Mouse (Mus musculus) forebrain, embryonic 13.5 days (tissue): ENCODE data around the gene Tmem220. TPM values are rescaled to one million over a fixed set of nuclear protein-coding genes. Genes with fewer than 3 reads are reported as not detected.

Source experiments
- ATAC-seq: fragments of 200-750 bp; cut with Nextera tagmentation; 2 replicates; pipeline ENCODE4 v1.8.0; 2017
- H3K27ac ChIP-seq: fragments of 300-500 bp; sonication (generic); 2 replicates; pipeline ENCODE4 v1.5.1; 2015; ENCODE audit warnings: inconsistent platforms, mild to moderate bottlenecking, moderate library complexity
- H3K27me3 ChIP-seq: fragments of 300-500 bp; sonication (generic); 2 replicates; pipeline ENCODE4 v1.6.1; 2015; ENCODE audit warnings: mild to moderate bottlenecking, inconsistent platforms
- H3K36me3 ChIP-seq: fragments of 300-500 bp; sonication (generic); 2 replicates; pipeline ENCODE4 v1.6.1; 2015; ENCODE audit warnings: mild to moderate bottlenecking, inconsistent platforms; ENCODE audit not compliant: poor library complexity, severe bottlenecking
- H3K4me1 ChIP-seq: fragments of 300-500 bp; sonication (generic); 2 replicates; pipeline ENCODE4 v1.6.1; 2015; ENCODE audit warnings: inconsistent platforms
- H3K4me2 ChIP-seq: fragments of 300-500 bp; sonication (generic); 2 replicates; pipeline ENCODE4 v1.6.1; 2015; ENCODE audit warnings: inconsistent platforms, mild to moderate bottlenecking, moderate library complexity
- H3K4me3 ChIP-seq: fragments of 300-500 bp; sonication (generic); 2 replicates; pipeline ENCODE4 v1.5.1; 2015; ENCODE audit warnings: mild to moderate bottlenecking, inconsistent platforms
- H3K9ac ChIP-seq: fragments of 300-500 bp; sonication (generic); 2 replicates; pipeline ENCODE4 v1.6.1; 2015; ENCODE audit warnings: mild to moderate bottlenecking, inconsistent platforms
- H3K9me3 ChIP-seq: fragments of 300-500 bp; sonication (generic); replicated peaks from 2 replicates; pipeline ENCODE4 v1.6.1; 2016; ENCODE audit warnings: inconsistent platforms
- WGBS: fragments of 180-500 bp; shearing (Covaris S2); methylation state at CpG from one replicate; pipeline ENCODE4 v1.1.7; 2015; 5-methylcytosine and 5-hydroxymethylcytosine counted together
- polyA plus RNA-seq: library from polyadenylated mRNA; unstranded; fragments of >200 nt; fragmentation: Nextera tagmentation; extraction: Ambion mirVana; gene quantifications from 2 replicates; pipeline ENCODE4 v1.2.1, GENCODE M21; 2015

Gene Tmem220
- 0.34 and 0.50 TPM in 2 replicates for polyA plus RNA-seq

DNA sequence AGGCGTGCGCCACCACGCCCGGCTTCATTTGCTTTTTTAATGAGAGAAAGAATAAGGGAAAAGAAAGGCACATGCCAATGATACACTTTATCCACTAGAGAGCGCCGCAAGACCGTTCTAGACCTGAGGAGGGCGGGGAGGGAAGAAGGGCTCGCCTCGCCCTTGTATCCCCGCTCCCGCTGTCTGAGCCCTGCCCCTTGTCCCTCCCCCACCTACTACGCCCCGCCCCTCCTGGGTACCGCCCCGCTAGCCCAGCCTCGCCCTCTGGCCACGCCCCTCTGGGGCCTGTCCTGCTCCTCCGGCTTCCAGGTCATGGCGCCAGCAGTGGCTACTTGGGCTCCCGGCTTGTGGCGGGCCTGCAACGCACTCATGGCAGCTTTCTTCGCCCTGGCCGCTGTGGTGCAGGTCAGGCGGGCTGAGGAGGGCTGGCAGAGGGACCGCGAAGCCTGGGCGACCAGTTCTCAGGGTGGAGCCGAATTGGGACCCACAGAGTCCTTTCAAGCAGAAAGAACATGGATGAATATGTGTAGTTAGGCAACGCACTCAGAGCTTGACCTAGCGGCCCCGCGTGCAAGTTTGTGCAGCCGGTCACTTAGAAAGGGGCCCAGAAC is at the start of gene Tmem220:
Gene Tmem220 (plus strand): TSS at position 288 of the 611 bp plus-strand sequence.
- H3K27ac ChIP-seq: no peak within 1 kb of the TSS
- WGBS: 1% methylated on average over 35 of the region's 35 CpGs
- peak within 1 kb of the TSS; percentile 62 for H3K4me2 ChIP-seq

DNA sequence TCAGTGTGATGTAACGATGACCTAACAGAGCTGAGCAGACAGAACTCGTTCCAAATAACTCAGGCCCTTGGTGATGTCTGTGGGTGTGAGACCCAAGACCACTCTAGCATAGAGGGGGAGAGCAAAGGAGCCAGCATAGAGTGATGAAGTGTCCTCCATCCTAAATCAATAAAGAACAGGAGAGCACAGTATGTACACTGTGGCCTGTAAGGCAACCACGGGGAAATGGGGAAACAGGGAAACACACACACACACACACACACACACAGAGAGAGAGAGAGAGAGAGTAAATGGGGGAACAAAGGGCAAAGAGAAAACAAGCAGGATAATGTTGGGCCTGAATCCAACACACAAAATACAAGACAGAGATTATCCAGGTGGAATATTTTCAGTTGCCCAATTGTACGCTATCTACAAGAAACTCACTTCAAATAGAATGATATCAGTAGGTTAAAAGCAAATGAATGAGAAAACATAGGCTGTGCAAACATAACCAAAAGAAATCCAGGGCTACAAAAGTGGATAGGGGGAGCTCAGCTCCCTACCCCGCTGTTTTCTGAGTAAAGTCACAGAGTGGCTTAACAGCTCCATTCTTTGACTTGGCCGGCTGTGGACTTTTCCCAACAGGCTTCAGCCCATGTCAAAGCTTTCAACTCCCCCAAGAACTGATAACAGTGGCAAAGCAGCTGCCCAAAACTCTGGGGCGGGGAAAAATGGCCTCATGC is 49.2 kb upstream of the Tmem220 start:
- WGBS: 90% methylated on average over 7 of the region's 7 CpGs
- H3K4me3 ChIP-seq: no peak overlapping the region
- ATAC-seq: no peak

More for the DNA sequence above, at the start of gene Tmem220:
- peaks cover 20% of the 10 kb centered on the region; the same call in 1 of the 2 replicates for H3K4me1 ChIP-seq
- peak within 1 kb of the TSS; percentile 41 for H3K4me3 ChIP-seq
- peaks cover 5% of the 10 kb centered on the region; the same call in 1 of the 2 replicates for H3K27me3 ChIP-seq
- peak within 1 kb of the TSS; percentile 60; the same call in 1 of the 2 replicates for H3K9ac ChIP-seq
- peak; percentile 98 for ATAC-seq
- no peaks in the 10 kb centered on the region for H3K36me3 ChIP-seq
- H3K9me3 ChIP-seq: no peaks in the 10 kb centered on the region

DNA sequence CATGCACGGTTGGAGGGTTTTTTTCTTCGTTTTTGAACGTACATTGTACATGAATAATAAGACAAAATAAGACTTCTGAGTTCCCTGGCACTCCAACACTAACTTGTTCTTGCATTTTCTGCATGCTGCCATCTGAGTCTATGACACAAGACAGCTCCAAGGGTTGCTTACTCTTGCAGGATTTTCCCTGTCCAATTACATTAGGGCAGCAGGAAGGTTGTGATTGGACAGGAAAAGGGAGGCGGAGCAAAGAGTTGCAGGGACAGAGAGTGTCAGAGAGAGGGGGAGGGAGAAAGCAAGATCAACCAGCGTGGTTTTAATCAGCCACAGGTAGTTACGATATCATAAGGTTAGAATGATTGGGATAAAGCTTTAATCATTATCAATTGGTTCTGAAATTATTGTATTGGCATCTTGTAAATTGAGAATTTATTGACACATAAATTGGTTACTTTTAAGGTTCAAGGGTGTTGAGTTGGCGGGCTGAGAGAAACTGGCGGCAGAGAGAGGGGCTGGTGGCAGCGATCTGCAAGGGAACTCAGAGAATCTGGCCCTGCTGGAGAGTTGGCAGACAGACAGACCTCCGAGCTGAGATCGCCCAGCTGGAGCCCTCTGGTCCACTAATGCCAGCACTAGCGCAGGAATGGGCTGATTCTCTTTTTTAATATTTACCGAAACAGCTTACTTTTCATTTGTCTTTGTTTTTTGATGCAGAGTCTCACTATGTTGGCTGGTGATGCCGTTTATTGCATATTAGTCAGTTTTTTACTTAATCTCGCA is 43.4 kb upstream of the Tmem220 start:
- Histone ChIP-seq H3K4me3 (no peak overlapping the region), H3K9me3 (no peaks in the 10 kb centered on the region; the same call in 1 of the 2 replicates), H3K27ac (no peak overlapping the region), H3K9ac (no peak overlapping the region), H3K4me1 (peaks cover 27% of the 10 kb centered on the region), H3K4me2 (no peak overlapping the region), H3K27me3 (no peaks in the 10 kb centered on the region), H3K36me3 (no peaks in the 10 kb centered on the region)
- WGBS: 72% methylated on average over 15 of the region's 15 CpGs
- ATAC-seq: no peak

More for the DNA sequence above, 49.2 kb upstream of the Tmem220 start:
- H3K9ac ChIP-seq: no peak overlapping the region
- H3K4me2 ChIP-seq: no peak overlapping the region
- H3K9me3 ChIP-seq: peaks cover 15% of the 10 kb centered on the region
- no peaks in the 10 kb centered on the region for H3K27me3 ChIP-seq
- H3K36me3 ChIP-seq: no peaks in the 10 kb centered on the region
- no peaks in the 10 kb centered on the region for H3K4me1 ChIP-seq
- H3K27ac ChIP-seq: no peak overlapping the region

DNA sequence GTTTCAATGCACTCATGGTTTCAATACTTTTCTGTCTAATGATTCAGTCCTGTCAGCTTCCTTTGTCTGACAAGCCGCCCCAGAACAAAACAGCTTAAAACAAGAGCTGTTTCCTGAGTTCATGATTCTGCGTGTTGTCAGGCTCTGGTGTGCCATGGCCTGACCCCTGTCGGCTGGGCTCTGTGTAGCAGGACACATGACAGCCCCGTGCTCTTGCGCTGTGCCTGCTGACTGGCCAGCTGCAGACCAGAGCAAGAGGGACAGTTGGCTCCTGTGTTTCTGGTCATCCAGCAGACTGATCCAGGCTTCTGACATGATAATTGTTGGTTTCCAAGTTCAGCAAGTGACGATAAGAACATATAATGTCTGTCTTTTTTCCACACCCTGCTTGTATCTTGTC is 42.2 kb upstream of the Tmem220 start:
- Histone ChIP-seq H3K27ac (no peak overlapping the region), H3K27me3 (no peaks in the 10 kb centered on the region), H3K4me1 (peaks cover 27% of the 10 kb centered on the region), H3K4me2 (no peak overlapping the region), H3K9ac (no peak overlapping the region), H3K9me3 (no peaks in the 10 kb centered on the region), H3K36me3 (no peaks in the 10 kb centered on the region), H3K4me3 (no peak overlapping the region)
- no peak for ATAC-seq
- WGBS: 30% methylated on average over 6 of the region's 6 CpGs

DNA sequence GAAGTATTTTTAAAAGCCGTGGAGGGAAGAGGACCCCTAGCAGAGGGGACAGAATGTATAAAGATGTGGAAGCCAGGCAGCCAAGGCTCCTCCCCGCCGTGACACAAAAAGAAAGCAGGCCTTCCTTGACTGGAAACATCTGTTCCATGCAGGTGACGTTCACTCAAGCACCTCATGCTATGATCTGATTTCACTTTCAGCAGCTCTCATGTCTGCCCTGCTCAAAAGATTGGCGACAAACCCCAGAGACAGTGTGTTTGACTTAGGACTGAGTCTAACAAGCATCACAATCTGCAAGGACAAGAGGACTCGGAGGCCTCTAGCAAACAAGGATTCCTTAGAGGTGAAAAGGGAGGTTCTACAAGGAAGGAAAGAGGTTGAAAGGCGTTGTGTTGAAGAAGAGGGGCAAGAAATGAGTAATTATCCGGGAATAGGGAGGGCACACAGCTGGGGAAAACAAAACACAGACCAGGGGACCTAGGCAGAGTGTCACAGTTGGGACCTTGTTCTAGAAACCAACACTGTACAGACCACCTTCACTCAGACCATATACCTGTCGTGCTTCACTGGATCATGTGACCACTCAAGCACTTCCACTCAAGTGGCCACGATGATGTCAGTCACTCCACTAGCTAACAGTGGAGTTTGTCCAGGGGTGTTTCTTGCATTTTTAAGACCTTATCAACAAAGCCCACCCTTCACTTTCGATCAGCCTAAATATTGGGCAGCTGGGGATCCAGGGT is 41.4 kb upstream of the Tmem220 start:
- ATAC-seq: no peak
- Histone ChIP-seq H3K4me2 (no peak overlapping the region), H3K36me3 (no peaks in the 10 kb centered on the region), H3K4me1 (peaks cover 27% of the 10 kb centered on the region), H3K27me3 (no peaks in the 10 kb centered on the region), H3K4me3 (no peak overlapping the region), H3K27ac (peak overlapping the region; percentile 80), H3K9ac (no peak overlapping the region; the same call in 1 of the 2 replicates), H3K9me3 (no peaks in the 10 kb centered on the region)
- 62% methylated on average over 11 of the region's 11 CpGs for WGBS

DNA sequence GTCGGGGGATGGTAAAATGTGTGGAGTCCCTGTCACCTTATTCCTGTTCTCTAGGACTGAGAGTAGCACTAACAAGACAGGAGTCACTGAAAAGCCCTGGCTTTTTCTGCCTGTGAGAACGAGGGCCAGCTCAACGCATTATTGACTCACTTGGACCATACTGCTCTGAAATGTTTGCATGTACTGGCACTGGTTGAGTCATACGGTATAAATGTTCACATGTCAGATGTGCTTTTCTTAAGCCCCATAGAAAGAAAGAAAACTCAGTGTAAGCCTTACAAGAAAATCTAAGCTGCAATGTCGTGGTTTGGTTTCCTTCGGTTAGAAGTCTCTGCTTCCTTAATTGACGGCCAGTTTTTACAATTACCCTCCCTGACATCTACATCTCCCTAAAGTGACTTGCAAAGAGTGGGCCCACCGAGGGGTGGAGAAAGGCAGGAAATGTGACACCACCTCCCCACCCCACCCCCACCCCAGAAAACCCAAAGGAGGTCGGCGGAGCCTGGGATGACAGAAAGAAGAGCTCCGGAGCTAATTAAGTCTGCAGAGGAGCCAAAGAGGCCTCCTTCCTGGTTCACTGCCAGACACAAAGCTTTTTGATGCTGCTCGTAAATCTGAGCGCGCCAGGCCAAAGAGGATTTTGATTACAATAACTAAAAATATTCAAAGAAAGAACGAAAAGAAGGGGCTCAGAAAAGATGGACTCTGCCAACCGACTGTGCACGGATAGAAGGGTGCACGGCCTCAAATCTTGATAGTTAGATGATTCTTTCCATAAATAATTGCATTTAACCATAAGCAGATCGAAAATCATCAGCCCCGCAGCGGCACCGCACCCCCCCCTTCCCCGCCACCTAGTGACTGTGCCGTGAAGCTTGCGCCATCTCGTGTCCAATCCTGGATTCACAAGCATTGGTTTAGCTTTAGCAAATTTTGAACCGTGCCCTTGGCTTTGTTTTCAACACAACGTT is 40.5 kb upstream of the Tmem220 start:
- WGBS: 4% methylated on average over 28 of the region's 28 CpGs
- H3K9me3 ChIP-seq: no peaks in the 10 kb centered on the region

DNA sequence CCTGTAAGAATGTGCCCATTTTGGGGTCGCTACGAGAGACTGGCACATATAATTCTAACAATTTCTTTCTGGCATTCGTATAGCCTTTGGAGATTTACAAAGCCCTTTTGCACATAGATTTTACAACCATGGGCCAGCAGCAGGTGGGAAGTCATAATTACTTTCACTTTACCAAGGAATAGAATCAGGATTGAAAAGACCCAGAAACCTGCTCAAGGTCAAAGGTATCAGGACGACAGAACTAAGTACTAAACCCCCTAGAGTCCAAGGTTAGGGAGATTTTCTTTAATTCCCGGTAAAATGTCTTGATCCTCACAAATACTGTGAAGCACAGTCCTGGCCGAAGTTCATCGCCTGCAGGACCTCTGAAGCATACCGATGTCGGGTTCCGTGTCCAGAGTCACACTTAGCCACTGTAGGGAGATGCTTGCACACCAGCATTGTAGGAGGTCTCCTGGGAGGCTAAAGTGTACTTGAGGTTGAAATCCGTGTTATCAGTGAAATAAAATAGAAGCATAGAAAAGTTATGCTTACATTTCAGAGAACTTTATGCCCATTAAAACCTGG is 39.7 kb upstream of the Tmem220 start:
- Histone ChIP-seq H3K36me3 (no peaks in the 10 kb centered on the region), H3K4me2 (peak overlapping the region; percentile 56), H3K27ac (peak overlapping the region; percentile 80), H3K9me3 (no peaks in the 10 kb centered on the region), H3K4me1 (peaks cover 27% of the 10 kb centered on the region), H3K27me3 (no peaks in the 10 kb centered on the region), H3K9ac (peak overlapping the region; percentile 26; the same call in 1 of the 2 replicates), H3K4me3 (peak overlapping the region; percentile 35)
- 31% methylated on average over 11 of the region's 11 CpGs for WGBS
- ATAC-seq: peak; percentile 22; the same call in 1 of the 2 replicates

More for the DNA sequence above, 40.5 kb upstream of the Tmem220 start:
- H3K4me1 ChIP-seq: peaks cover 27% of the 10 kb centered on the region
- peak; percentile 79 for ATAC-seq
- peak overlapping the region; percentile 80 for H3K27ac ChIP-seq
- H3K36me3 ChIP-seq: no peaks in the 10 kb centered on the region
- peak overlapping the region; percentile 35 for H3K4me3 ChIP-seq
- peak overlapping the region; percentile 56 for H3K4me2 ChIP-seq
- H3K27me3 ChIP-seq: no peaks in the 10 kb centered on the region
- H3K9ac ChIP-seq: peak overlapping the region; percentile 54

DNA sequence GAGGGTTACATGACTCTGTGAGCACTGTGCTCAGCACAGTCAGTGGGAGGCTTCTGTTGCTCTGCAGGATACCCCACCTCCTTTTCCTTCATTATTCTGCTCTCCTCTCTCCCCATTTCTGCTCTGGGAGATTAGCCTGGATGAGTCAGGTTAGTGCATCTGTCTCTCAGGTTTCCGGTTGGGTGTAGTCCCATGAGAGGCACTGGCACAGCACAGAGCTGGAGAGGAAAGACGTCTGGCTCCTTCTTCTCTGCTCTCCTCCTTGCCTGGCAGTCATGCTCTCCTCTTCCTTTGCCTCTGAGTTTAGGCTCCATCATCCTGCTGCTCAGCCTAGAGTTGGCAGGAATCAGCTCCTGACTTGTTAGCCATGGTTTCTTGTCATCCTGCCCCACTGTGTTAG is 32.8 kb upstream of the Tmem220 start:
- Histone ChIP-seq H3K4me3 (no peak overlapping the region), H3K4me2 (no peak overlapping the region), H3K36me3 (no peaks in the 10 kb centered on the region), H3K27ac (no peak overlapping the region), H3K9me3 (no peaks in the 10 kb centered on the region), H3K4me1 (no peaks in the 10 kb centered on the region), H3K9ac (no peak overlapping the region), H3K27me3 (no peaks in the 10 kb centered on the region)
- ATAC-seq: no peak
- WGBS: 81% methylated on average over 2 of the region's 2 CpGs

DNA sequence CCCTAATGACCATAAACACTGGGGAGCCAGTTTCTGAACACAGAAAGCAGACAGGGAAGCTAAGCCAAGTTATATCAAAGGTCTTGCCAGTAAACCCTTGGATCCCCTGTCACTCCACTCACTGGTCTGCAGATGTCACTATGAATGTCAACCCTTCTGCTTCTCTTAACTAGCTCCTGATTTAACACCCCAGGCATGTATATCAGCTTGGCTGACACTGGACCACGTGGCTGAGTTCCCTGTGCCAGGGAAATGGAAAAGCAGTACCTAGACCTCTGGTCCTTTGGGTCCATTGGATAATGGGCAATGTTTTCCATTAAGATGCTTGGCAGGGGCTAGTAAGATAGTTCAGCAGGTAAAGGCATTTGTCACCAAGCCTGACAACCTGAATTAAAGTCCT is 31.3 kb upstream of the Tmem220 start:
- WGBS: 57% methylated on average over 1 of the region's 1 CpGs
- Histone ChIP-seq H3K4me2 (no peak overlapping the region), H3K4me1 (peaks cover 4% of the 10 kb centered on the region), H3K36me3 (no peaks in the 10 kb centered on the region), H3K4me3 (no peak overlapping the region), H3K27me3 (no peaks in the 10 kb centered on the region), H3K9ac (no peak overlapping the region), H3K9me3 (no peaks in the 10 kb centered on the region), H3K27ac (no peak overlapping the region)
- no peak for ATAC-seq

DNA sequence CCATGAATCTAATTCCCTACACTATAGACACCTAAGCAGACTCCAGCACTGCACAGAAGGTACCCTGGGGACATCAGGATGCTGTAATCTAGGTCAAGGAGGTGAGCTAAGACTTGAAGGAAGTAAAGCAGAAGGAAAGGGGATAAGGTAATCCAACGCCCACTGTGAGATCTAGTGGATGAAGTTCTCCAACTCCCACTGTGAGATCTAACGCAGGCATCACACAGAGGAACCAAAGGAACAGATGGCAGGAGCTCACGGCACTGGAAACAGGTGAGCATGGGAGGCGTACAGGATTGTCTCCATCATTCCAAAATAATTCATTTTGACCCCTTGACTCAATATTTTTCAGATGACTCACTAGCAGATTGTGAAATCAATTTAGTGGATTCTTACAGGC is 28.5 kb upstream of the Tmem220 start:
- Histone ChIP-seq H3K27me3 (no peaks in the 10 kb centered on the region), H3K36me3 (no peaks in the 10 kb centered on the region), H3K4me1 (peaks cover 20% of the 10 kb centered on the region), H3K9me3 (no peaks in the 10 kb centered on the region), H3K27ac (no peak overlapping the region), H3K4me3 (no peak overlapping the region), H3K4me2 (no peak overlapping the region), H3K9ac (no peak overlapping the region)
- WGBS: 73% methylated on average over 4 of the region's 4 CpGs
- ATAC-seq: no peak
